Mouse (Mus musculus) hindbrain, embryonic 13.5 days (tissue): ENCODE results near the gene Dad1. TPM values are rescaled to one million over a fixed set of nuclear protein-coding genes. Genes with fewer than 3 reads are reported as not detected.

Experiments
- ATAC-seq: fragments of 200-750 bp; cut with Nextera tagmentation; 2 replicates; pipeline ENCODE4 v1.8.0; 2017; ENCODE audit warnings: moderate TSS enrichment; ENCODE audit not compliant: low FRiP score
- H3K27ac ChIP-seq: fragments of 300-500 bp; sonication (generic); 2 replicates; pipeline ENCODE4 v1.5.1; 2015; ENCODE audit warnings: inconsistent platforms, mild to moderate bottlenecking, moderate library complexity
- H3K27me3 ChIP-seq: fragments of 300-500 bp; sonication (generic); 2 replicates; pipeline ENCODE4 v1.6.1; 2015; ENCODE audit warnings: mild to moderate bottlenecking, inconsistent platforms
- H3K36me3 ChIP-seq: fragments of 300-500 bp; sonication (generic); 2 replicates; pipeline ENCODE4 v1.6.1; 2015; ENCODE audit warnings: mild to moderate bottlenecking, inconsistent platforms
- H3K4me1 ChIP-seq: fragments of 300-500 bp; sonication (generic); replicated peaks from 2 replicates; pipeline ENCODE4 v1.6.1; 2015; ENCODE audit warnings: inconsistent platforms
- H3K4me2 ChIP-seq: fragments of 300-500 bp; sonication (generic); 2 replicates; pipeline ENCODE4 v1.6.1; 2015; ENCODE audit warnings: inconsistent platforms, mild to moderate bottlenecking, moderate library complexity
- H3K4me3 ChIP-seq: fragments of 300-500 bp; sonication (generic); 2 replicates; pipeline ENCODE4 v1.5.1; 2015; ENCODE audit warnings: mild to moderate bottlenecking, inconsistent platforms
- H3K9ac ChIP-seq: fragments of 300-500 bp; sonication (generic); 2 replicates; pipeline ENCODE4 v1.6.1; 2015; ENCODE audit warnings: mild to moderate bottlenecking, inconsistent platforms
- H3K9me3 ChIP-seq: fragments of 300-500 bp; sonication (generic); 2 replicates; pipeline ENCODE4 v1.6.1; 2016; ENCODE audit warnings: inconsistent platforms
- WGBS: fragments of 180-500 bp; shearing (Covaris S2); methylation state at CpG from one replicate; pipeline ENCODE4 v1.1.7; 2015; 5-methylcytosine and 5-hydroxymethylcytosine counted together
- polyA plus RNA-seq: library from polyadenylated mRNA; unstranded; fragments of >200 nt; fragmentation: Nextera tagmentation; extraction: Ambion mirVana; gene quantifications from 2 replicates; pipeline ENCODE4 v1.2.1, GENCODE M21; 2015

The Dad1 gene
- polyA plus RNA-seq, 1 experiment from 2014 or later, result 348 TPM

- Histone ChIP-seq H3K4me2 (no peak overlapping the region), H3K4me1 (peaks cover 11% of the 10 kb centered on the region; the same call in 1 of the 2 replicates), H3K36me3 (peaks cover 35% of the 10 kb centered on the region), H3K27ac (no peak overlapping the region), H3K4me3 (no peak overlapping the region), H3K9me3 (no peaks in the 10 kb centered on the region), H3K9ac (no peak overlapping the region), H3K27me3 (peaks cover 6% of the 10 kb centered on the region; the same call in 1 of the 2 replicates)
- no peak for ATAC-seq
- 92% methylated on average over 7 of the region's 7 CpGs for WGBS
These were observed 10.3 kb upstream of the Dad1 start for GRCm38 (mm10) chr14:54264231-54264630.

GRCm38 (mm10) chr14:54263099-54263498 lies 9.2 kb upstream of the Dad1 start:
- WGBS, result 94% methylated on average over 6 of the region's 6 CpGs
- H3K4me1 ChIP-seq, result peaks cover 17% of the 10 kb centered on the region
- H3K36me3 ChIP-seq, result peaks cover 26% of the 10 kb centered on the region

DNA sequence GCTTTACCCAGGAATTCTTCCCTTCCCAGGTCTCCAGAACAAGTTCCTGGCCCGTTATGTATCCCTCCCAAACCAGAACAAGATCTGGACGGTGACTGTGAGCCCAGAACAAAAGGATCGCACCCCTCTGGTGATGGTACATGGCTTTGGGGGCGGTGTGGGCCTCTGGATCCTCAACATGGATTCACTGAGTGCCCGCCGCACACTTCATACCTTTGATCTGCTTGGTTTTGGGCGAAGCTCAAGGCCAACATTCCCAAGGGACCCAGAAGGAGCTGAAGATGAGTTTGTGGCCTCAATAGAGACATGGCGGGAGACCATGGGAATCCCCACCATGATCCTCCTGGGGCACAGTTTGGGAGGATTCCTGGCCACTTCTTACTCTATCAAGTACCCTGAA lies 8.7 kb upstream of the Dad1 start:
- no peak overlapping the region for H3K4me3 ChIP-seq
- 89% methylated on average over 8 of the region's 8 CpGs for WGBS
- H3K9ac ChIP-seq, result no peak overlapping the region
- H3K36me3 ChIP-seq, result peaks cover 22% of the 10 kb centered on the region
- H3K4me2 ChIP-seq, result no peak overlapping the region
- H3K4me1 ChIP-seq, result peaks cover 17% of the 10 kb centered on the region
- no peak overlapping the region for H3K27ac ChIP-seq
- peaks cover 8% of the 10 kb centered on the region; the same call in 1 of the 2 replicates for H3K27me3 ChIP-seq
- no peak for ATAC-seq
- H3K9me3 ChIP-seq, result no peaks in the 10 kb centered on the region

More at GRCm38 (mm10) chr14:54263099-54263498, 9.2 kb upstream of the Dad1 start:
- H3K4me3 ChIP-seq, result no peak overlapping the region
- H3K9ac ChIP-seq, result no peak overlapping the region
- peaks cover 8% of the 10 kb centered on the region; the same call in 1 of the 2 replicates for H3K27me3 ChIP-seq
- H3K9me3 ChIP-seq, result no peaks in the 10 kb centered on the region
- H3K4me2 ChIP-seq, result no peak overlapping the region
- H3K27ac ChIP-seq, result no peak overlapping the region
- no peak for ATAC-seq

GRCm38 (mm10) chr14:54261386-54261785 lies 7.5 kb upstream of the Dad1 start:
- WGBS, result 94% methylated on average over 2 of the region's 2 CpGs
- Histone ChIP-seq H3K4me1 (peaks cover 17% of the 10 kb centered on the region), H3K27ac (no peak overlapping the region), H3K36me3 (peaks cover 10% of the 10 kb centered on the region), H3K27me3 (peaks cover 8% of the 10 kb centered on the region; the same call in 1 of the 2 replicates), H3K4me3 (no peak overlapping the region), H3K9ac (no peak overlapping the region), H3K4me2 (no peak overlapping the region), H3K9me3 (no peaks in the 10 kb centered on the region)
- ATAC-seq, result no peak

DNA sequence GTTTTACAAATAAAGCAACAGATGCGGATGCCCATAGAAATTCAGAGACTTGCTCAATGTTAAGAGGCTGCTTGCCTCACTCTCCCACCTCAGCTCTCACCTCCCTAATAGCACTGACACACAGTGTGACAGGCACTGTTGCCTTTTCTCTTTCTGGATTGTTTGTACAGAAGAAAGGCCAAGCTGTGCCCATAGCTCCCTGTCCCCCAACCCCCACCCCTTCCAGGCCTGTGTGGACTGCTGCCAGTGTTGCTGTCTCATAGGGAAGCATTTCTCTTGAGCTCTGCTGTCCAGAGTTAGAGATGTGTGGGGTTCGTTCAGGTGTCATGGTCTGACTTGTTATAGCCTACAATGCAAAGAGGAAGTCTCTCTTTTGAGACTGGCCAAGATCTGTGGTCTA lies 6.3 kb upstream of the Dad1 start:
- 75% methylated on average over 2 of the region's 2 CpGs for WGBS

DNA sequence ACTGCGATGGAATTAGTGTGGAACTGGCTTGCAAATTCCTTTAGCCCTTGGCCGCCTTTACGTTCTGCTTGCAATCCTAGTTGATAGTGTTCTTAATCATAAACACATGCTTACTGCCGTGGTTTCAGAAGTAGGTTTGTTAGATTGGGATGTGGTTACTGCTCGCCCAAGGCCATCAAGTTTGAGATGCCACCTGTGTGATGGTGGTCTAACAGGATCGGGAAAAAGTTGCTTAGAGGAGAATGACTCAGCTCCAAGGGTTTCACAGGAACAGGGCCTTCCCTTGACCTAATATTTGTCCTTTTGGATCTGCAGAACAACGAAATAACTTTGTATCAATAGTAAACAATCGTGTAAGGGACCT lies 5.8 kb upstream of the Dad1 start:
- no peak overlapping the region; the same call in 1 of the 2 replicates for H3K27ac ChIP-seq
- peak overlapping the region; percentile 79 for H3K4me2 ChIP-seq
- no peak for ATAC-seq
- H3K27me3 ChIP-seq, result peaks cover 8% of the 10 kb centered on the region; the same call in 1 of the 2 replicates
- H3K9me3 ChIP-seq, result no peaks in the 10 kb centered on the region
- peak overlapping the region; percentile 48 for H3K4me3 ChIP-seq
- WGBS, result 28% methylated on average over 8 of the region's 8 CpGs
- H3K9ac ChIP-seq, result peak overlapping the region; percentile 68
- H3K4me1 ChIP-seq, result peaks cover 23% of the 10 kb centered on the region
- H3K36me3 ChIP-seq, result peaks cover 10% of the 10 kb centered on the region

More for the DNA sequence above, 6.3 kb upstream of the Dad1 start:
- H3K27me3 ChIP-seq, result peaks cover 8% of the 10 kb centered on the region; the same call in 1 of the 2 replicates
- no peak for ATAC-seq
- H3K4me3 ChIP-seq, result peak overlapping the region; percentile 48
- H3K36me3 ChIP-seq, result peaks cover 10% of the 10 kb centered on the region
- no peaks in the 10 kb centered on the region for H3K9me3 ChIP-seq
- peak overlapping the region; percentile 68; the same call in 1 of the 2 replicates for H3K9ac ChIP-seq
- H3K4me2 ChIP-seq, result peak overlapping the region; percentile 79
- no peak overlapping the region for H3K27ac ChIP-seq
- H3K4me1 ChIP-seq, result peaks cover 18% of the 10 kb centered on the region

GRCm38 (mm10) chr14:54259003-54259721 lies 5.3 kb upstream of the Dad1 start:
- WGBS, result under 1% methylated on average over 35 of the region's 35 CpGs
- Histone ChIP-seq H3K4me3 (peak overlapping the region; percentile 48), H3K36me3 (peaks cover 10% of the 10 kb centered on the region), H3K27ac (peak overlapping the region; percentile 58), H3K27me3 (peaks cover 8% of the 10 kb centered on the region; the same call in 1 of the 2 replicates), H3K9ac (peak overlapping the region; percentile 68), H3K4me1 (peaks cover 24% of the 10 kb centered on the region), H3K4me2 (peak overlapping the region; percentile 79), H3K9me3 (no peaks in the 10 kb centered on the region)
- ATAC-seq, result peak; percentile 91

DNA sequence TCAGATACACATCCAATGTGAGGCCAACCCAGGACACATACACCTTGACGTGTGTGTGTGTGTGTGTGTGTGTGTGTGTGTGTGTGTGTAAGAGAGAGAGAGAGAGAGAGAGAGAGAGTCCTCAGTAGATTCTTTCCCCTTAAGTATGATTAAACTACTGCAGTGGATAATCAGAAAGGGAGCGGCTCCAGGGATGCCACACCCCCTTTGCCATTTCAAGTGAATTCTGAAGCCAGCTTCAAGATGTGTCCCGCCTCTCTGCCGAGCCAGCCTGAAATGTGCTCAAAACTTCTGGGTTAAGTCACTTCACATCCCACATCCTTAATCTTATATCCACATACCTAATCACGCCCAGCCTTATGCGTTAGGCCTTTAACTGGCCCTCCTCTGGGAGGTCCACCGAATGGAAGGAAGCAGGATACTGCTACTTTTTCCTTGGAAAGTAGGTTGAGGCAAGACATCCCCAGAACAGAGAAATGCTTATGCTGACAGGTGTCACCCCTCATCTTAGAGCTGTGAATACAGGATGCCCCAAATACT lies 4.3 kb upstream of the Dad1 start:
- Histone ChIP-seq H3K27me3 (peaks cover 8% of the 10 kb centered on the region; the same call in 1 of the 2 replicates), H3K9ac (no peak overlapping the region), H3K27ac (no peak overlapping the region), H3K9me3 (no peaks in the 10 kb centered on the region), H3K4me2 (peak overlapping the region; percentile 79), H3K36me3 (peaks cover 4% of the 10 kb centered on the region), H3K4me1 (peaks cover 24% of the 10 kb centered on the region), H3K4me3 (no peak overlapping the region)
- no peak for ATAC-seq
- 72% methylated on average over 7 of the region's 7 CpGs for WGBS

GRCm38 (mm10) chr14:54254670-54255202 lies 832 bp upstream of the Dad1 start:
- Histone ChIP-seq H3K4me2 (peak overlapping the region; percentile 73), H3K4me1 (peaks cover 48% of the 10 kb centered on the region), H3K27me3 (0 out of 2 replicates have a peak, but pooled peaks cover 3% of the 10 kb centered on the region), H3K36me3 (no peaks in the 10 kb centered on the region), H3K9ac (peak overlapping the region; percentile 79; the same call in 1 of the 2 replicates), H3K27ac (no peak overlapping the region), H3K4me3 (peak overlapping the region; percentile 60), H3K9me3 (no peaks in the 10 kb centered on the region)
- ATAC-seq, result no peak
- WGBS, result 71% methylated on average over 12 of the region's 12 CpGs

DNA sequence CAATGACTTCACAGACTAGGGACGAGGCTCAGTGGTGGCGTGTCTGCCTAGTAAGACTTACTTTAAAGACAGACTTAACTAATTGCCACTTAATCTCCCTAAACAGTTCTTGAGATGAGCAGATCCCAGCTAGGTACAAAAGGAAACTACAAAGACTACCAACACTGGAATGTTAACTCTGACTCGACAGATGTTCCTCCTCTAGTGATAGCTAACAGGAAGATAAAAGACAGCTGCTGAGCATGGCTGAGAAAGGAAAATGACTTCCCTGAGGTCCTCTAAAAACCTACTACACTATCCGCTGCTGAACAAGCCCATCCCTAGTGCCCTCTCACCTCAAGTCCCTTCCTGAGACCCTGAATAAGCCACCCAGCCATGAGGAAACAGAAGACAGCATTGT lies 3.8 kb downstream of the Dad1 start:
- Histone ChIP-seq H3K27me3 (no peaks in the 10 kb centered on the region), H3K9ac (peak overlapping the region; percentile 14; the same call in 1 of the 2 replicates), H3K4me2 (peak overlapping the region; percentile 13; the same call in 1 of the 2 replicates), H3K4me1 (peaks cover 51% of the 10 kb centered on the region), H3K9me3 (no peaks in the 10 kb centered on the region), H3K4me3 (no peak overlapping the region), H3K36me3 (peaks cover 21% of the 10 kb centered on the region), H3K27ac (no peak overlapping the region)
- no peak for ATAC-seq
- 82% methylated on average over 4 of the region's 4 CpGs for WGBS

DNA sequence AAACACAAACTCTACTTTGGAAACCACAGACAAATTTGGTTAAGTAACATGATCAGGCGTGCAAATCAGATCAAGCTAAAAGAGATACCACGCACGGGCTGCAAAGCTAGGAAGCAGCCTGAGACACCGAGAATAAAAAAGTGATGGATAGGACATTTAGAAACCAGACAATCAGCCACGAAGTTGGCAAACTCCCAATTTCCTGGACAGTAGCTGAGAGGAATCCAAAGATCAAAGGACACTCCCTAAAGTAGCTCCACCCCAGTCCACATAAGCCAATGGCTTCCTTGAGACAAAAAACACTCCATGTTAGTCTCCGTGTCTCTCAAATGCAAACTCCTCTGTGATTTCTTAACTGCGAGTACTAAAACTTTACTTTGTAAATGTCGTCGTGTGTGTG lies 4.6 kb downstream of the Dad1 start:
- Histone ChIP-seq H3K27ac (no peak overlapping the region), H3K9me3 (no peaks in the 10 kb centered on the region), H3K4me2 (no peak overlapping the region), H3K4me3 (no peak overlapping the region), H3K4me1 (peaks cover 46% of the 10 kb centered on the region), H3K36me3 (peaks cover 24% of the 10 kb centered on the region), H3K9ac (no peak overlapping the region), H3K27me3 (no peaks in the 10 kb centered on the region)
- WGBS, result 64% methylated on average over 9 of the region's 9 CpGs
- no peak for ATAC-seq

GRCm38 (mm10) chr14:54246232-54246631 lies 7.7 kb downstream of the Dad1 start:
- Histone ChIP-seq H3K4me1 (peaks cover 37% of the 10 kb centered on the region), H3K9me3 (no peaks in the 10 kb centered on the region), H3K27ac (no peak overlapping the region), H3K4me3 (no peak overlapping the region), H3K27me3 (no peaks in the 10 kb centered on the region), H3K9ac (no peak overlapping the region), H3K4me2 (no peak overlapping the region), H3K36me3 (peaks cover 42% of the 10 kb centered on the region)
- no peak for ATAC-seq
- 95% methylated on average over 3 of the region's 3 CpGs for WGBS
